In genomic region chr9:95127774-95128173, GRCm38 (mm10) we compare ENCODE assay signal across 28 mouse cellular contexts.
"Had no signal": no experiment of that assay in that cellular context is flagged by ENCODE, and none has a peak within 500 bp of the region (broad histone marks: within the 10 kb centered on the region; RNA-seq: fewer than 3 reads in every experiment).

No protein-coding gene starts in this region.

- H3K36me3 ChIP-seq: limb, embryonic 10.5 days; limb, embryonic 12.5 days; limb, embryonic 13.5 days; limb, embryonic 15.5 days; liver, embryonic 12.5 days; liver, embryonic 13.5 days; liver, embryonic 15.5 days; midbrain, embryonic 10.5 days; midbrain, embryonic 12.5 days; midbrain, embryonic 13.5 days; midbrain, embryonic 15.5 days; neural tube, embryonic 12.5 days; neural tube, embryonic 13.5 days had no signal

- H3K27ac ChIP-seq: left cerebral cortex, adult 2 months; limb, embryonic 10.5 days; limb, embryonic 12.5 days; limb, embryonic 13.5 days; limb, embryonic 15.5 days; liver, embryonic 12.5 days; liver, embryonic 13.5 days; liver, embryonic 14.5 days; liver, embryonic 15.5 days; macrophage; midbrain, embryonic 10.5 days; midbrain, embryonic 12.5 days; midbrain, embryonic 13.5 days; midbrain, embryonic 15.5 days; neural tube, embryonic 12.5 days; neural tube, embryonic 13.5 days had no signal

- H3K4me3 ChIP-seq: left cerebral cortex, adult 2 months; limb, embryonic 10.5 days; limb, embryonic 12.5 days; limb, embryonic 13.5 days; limb, embryonic 15.5 days; liver, embryonic 12.5 days; liver, embryonic 13.5 days; liver, embryonic 15.5 days; megakaryocyte, embryonic 14.5 days; midbrain, embryonic 10.5 days; midbrain, embryonic 12.5 days; midbrain, embryonic 13.5 days; midbrain, embryonic 15.5 days; myocyte; neural tube, embryonic 12.5 days; neural tube, embryonic 13.5 days had no signal

- ATAC-seq: liver, embryonic 12.5 days; liver, postnatal 0 days; midbrain, embryonic 13.5 days; midbrain, embryonic 15.5 days; midbrain, embryonic 16.5 days had no signal

- H3K9ac ChIP-seq: limb, embryonic 12.5 days; limb, embryonic 13.5 days; limb, embryonic 15.5 days; liver, embryonic 12.5 days; liver, embryonic 13.5 days; liver, embryonic 14.5 days; liver, embryonic 15.5 days; liver, postnatal 0 days; midbrain, embryonic 12.5 days; midbrain, embryonic 13.5 days; midbrain, embryonic 15.5 days; neural tube, embryonic 12.5 days; neural tube, embryonic 13.5 days had no signal

- H3K9me3 ChIP-seq: limb, embryonic 10.5 days; limb, embryonic 12.5 days; limb, embryonic 13.5 days; limb, embryonic 15.5 days; liver, embryonic 12.5 days; liver, embryonic 13.5 days; liver, embryonic 15.5 days; megakaryocyte, embryonic 14.5 days; midbrain, embryonic 10.5 days; midbrain, embryonic 12.5 days; midbrain, embryonic 13.5 days; midbrain, embryonic 15.5 days; neural tube, embryonic 12.5 days; neural tube, embryonic 13.5 days had no signal

- DNase-seq: layer of hippocampus, postnatal 36 days; left cerebral cortex, postnatal 4 days; liver; liver, embryonic 13.5 days; liver, postnatal 0 days; lung, postnatal 14 days; lung, postnatal 4 days; midbrain, embryonic 14.5 days had no signal

- H3K27me3 ChIP-seq: limb, embryonic 12.5 days; liver, embryonic 12.5 days; liver, embryonic 13.5 days; liver, embryonic 15.5 days; megakaryocyte, embryonic 14.5 days; midbrain, embryonic 12.5 days; midbrain, embryonic 13.5 days; midbrain, embryonic 15.5 days; neural tube, embryonic 12.5 days; neural tube, embryonic 13.5 days had no signal

- H3K4me2 ChIP-seq: limb, embryonic 12.5 days; limb, embryonic 13.5 days; limb, embryonic 15.5 days; liver, embryonic 11.5 days; liver, embryonic 12.5 days; liver, embryonic 13.5 days; liver, embryonic 15.5 days; midbrain, embryonic 11.5 days; midbrain, embryonic 12.5 days; midbrain, embryonic 13.5 days; midbrain, embryonic 15.5 days; neural tube, embryonic 12.5 days; neural tube, embryonic 13.5 days had no signal

- H3K4me1 ChIP-seq: liver, embryonic 12.5 days; liver, embryonic 13.5 days; liver, embryonic 15.5 days; midbrain, embryonic 10.5 days; midbrain, embryonic 12.5 days; midbrain, embryonic 13.5 days; midbrain, embryonic 15.5 days; neural tube, embryonic 12.5 days; neural tube, embryonic 13.5 days had no signal
